Mouse (Mus musculus): Measurements from ENCODE around the gene Strn.

DNA sequence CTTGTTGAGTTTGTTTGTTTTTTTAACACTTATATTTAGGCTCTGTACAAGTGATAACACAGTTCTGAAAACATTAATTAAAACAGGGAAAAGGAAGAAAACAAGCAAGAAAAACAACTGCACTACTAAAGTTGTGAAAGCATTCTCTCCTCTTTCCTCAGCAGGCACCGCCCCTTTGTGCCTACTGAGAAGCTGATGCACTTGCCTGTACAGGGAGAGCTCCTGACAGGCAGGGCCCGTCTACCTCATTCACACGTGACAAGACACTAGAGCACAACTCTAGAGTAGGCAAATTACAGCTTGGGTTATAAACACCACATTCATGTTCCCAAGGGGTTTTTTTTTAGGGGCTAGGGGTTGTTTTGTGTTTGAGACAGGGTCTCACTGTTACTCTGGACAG, 32.3 kb upstream of the Strn start:
- TF ChIP-seq CTCF (IDR thresholded peaks at IDR 0.05) (no peak), EP300 (IDR thresholded peaks at IDR 0.05) (no peak)

All from lung, postnatal 0 days (tissue).